Mouse (Mus musculus) cerebellum, adult 11 months (tissue): ENCODE results near the gene Crisp2.
"Not testable (repeated sequence)": the region's sequence is repeated elsewhere in the genome, so short reads cannot be mapped to it uniquely, and the experiment has no call there.

Experiments
- DNase-seq: peaks from one replicate; pipeline ENCODE4 v3.0.0; 2022

Crisp2 gene

DNA sequence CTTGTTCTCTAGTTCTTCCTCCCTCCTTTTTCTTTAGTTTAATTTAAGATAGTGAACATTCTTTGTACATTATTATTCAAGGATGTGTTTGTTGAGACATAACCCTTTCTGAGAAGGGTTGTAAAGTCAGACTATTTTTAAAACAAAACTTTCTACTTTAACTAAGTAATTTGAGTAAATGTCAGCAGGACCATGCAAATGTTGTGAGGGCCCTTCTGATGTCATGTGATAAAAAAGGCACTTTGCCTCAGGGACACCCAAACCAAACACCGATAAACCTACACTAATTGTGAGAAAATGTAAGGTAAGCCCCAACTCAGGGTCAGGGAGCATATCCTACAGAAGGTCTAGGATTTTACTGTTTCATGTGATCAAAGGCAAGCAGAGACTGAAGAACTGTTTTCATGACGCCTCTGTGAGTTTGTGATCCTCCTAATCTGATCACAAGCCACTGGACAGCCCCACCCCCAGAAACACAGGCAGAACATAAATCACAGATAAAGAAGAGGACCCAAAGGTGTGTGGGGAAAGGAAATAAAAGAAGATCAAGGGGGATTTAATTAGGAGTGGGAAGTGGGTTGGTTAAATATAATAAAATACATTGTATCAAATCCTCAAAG, at the start of gene Crisp2:
Crisp2 (minus strand) TSS at position 51 of the 620 bp plus-strand sequence.
- no peak for DNase-seq

DNA sequence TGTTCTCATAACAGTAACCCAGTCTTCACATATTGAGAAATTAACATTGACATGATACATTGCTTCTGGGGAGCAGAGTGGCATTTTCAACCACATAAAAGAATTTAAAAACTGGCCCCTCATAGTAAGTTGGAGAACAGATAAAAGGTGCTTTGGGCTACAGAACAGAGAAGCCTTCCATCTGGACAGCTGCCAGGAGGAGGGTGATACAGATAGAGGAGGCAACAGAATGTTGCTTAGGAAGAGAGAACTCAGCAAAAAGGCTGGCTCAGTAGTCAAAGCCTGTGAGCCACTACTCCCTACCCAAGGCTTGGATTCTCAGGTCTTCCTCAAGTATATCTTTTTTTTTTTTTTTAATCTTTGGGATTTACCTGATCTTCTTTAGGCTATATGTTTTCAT, 48.3 kb upstream of the Crisp2 start:
- no peak for DNase-seq

DNA sequence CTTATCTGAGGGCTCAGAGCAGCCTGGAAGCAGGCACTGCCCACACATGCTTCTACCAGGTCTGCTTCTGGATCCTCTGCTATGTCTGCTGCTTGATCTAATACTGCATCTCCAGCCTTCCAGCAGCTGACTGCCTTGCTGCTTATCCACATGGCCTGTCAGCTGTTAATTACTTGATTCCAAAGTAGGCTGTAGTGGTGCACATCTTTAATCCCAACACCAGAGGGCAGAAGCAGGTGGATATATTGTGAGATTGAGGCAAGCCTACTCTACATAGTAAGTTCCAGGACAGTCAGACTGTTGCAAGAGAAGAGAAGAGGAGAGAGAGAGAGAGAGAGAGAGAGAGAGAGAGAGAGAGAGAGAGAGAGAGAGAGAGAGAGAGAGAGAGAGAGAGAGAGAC, 30.5 kb upstream of the Crisp2 start:
- no peak for DNase-seq

DNA sequence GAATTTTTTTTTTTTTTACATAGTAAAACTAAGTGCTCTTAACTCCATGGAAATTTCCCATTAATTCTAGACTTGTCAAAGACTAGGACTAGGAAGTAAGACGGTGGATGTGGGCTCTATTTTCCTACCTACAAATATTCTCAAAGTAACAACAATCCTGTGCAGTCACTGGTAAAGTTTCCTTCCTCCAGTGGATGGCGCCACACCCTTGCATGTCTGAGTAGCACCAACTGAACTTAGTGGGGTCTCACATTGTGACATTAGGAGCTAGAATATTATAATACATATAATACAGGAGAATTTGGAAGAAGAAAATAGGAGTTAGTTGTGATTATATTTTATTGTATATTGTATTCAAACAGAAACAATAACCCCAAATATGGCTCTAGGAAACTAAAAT, 25.1 kb upstream of the Crisp2 start:
- DNase-seq: no peak

DNA sequence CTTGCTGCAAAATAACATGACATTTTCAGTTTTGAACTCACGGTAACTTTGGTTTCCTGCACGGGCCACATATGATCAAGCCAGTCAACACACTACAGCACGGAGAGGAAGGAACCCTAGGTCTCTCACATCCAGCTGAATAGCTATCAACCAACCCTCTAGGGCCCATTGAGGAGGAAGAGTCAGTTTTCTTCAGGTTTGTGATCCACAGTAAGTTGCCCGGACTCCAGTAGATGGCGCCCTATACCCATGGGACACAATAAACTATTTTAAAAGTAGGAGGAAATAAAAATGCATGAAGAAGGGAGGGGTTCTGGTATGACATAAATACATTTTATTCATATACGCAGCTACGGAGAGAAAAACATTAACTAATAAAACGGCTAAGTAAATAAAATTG, 17.7 kb upstream of the Crisp2 start:
- DNase-seq: no peak

DNA sequence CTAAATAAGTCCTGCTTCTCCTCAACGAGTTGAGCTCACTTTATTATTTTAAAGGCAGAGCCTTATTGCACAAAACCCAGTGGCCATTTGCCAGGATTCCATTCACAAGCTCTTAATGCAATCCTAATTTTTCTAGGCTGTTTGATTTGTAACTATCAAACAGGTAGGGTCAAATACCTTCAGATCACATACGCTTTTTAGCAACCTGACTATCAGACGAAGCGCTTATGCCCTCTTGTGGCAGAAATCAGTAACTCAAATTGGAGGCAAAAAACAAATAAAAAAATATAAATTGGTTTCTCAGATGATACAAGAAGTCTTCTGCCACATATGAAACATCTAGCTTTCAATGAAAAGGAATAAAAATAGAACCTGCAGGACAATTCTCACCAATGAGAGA, 17.0 kb upstream of the Crisp2 start:
- no peak for DNase-seq

DNA sequence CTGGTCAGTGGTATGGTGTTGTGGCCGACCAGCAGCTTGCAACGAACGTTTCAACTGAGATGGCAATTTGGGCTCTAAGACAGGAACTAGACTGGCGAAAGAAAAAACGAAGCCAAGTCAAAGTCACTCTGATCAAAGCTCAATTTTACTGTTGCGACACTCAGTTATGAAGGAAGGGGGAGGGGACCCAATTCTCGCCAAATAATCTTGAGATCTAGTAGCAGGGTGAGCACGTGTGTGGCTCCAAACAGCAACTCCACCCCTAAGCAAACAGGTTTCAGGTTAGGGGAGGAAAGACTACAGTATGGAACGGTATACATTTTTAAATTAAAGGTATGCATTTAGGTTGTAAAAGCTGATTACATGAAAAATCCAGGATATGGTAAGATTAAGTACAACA, 14.7 kb upstream of the Crisp2 start:
- no peak for DNase-seq

DNA sequence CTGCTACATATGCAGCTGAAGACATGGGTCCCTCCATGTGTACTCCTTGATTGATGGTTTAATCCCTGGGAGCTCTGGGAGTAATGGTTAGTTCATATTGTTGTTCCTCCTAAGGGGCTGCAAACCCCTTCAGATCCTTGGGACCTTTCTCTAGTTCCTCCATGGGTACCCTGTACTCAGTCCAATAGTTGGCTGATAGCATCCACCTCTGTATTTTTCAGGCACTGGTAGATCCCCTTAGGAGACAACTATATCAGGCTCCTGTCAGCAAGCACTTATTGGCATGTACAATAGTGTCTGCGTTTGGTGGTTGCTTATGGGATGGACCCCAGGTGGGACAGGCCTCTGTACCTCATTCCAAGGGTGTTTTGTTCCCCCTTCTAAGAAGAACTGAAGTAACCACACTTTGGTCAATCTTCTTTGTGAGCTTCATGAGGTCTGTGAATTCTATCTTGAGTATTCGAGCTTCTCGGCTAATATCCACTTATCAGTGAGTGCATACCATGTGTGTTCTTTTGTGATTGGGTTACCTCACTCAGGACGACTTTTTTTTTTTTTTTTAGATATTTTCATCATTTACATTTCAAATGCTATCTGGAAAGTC, 10.6 kb upstream of the Crisp2 start:
- no peak for DNase-seq

DNA sequence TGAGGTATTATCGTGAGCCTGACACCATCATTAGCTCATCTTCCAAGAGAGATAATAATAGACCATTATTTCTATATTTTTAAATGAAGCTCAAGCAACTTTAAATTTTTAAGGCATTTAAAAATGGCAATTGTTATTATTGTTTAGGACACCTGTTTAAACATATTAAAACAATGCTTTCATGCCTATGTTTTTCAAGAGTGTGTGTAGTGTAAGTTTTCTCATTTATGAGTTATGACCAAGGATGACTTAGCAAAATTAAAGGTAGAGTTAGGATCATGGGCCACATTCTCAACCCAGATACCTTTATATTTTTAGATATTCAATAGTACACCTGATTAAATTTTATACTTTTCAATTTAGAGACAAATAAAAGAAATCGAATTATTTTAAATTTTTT, 5.5 kb upstream of the Crisp2 start:
- no peak for DNase-seq

DNA sequence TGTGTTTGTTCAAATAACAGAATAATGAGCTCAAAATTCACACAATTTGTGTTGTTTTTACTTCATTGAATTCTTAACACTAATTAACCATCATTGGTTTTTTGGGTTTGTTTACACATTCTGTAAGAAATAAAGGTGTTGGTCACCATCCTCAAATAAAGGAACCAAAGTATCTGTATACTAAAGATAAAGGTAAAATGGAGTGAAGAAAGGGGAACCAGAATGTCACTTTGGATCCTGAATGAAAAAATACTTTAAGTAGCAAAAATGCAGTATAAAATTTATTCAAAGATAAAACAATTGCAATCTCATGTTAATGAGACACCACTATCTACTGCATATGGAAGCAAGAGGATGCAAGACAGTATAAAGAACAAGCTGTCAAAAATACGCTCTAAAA, 4.8 kb upstream of the Crisp2 start:
- no peak for DNase-seq

DNA sequence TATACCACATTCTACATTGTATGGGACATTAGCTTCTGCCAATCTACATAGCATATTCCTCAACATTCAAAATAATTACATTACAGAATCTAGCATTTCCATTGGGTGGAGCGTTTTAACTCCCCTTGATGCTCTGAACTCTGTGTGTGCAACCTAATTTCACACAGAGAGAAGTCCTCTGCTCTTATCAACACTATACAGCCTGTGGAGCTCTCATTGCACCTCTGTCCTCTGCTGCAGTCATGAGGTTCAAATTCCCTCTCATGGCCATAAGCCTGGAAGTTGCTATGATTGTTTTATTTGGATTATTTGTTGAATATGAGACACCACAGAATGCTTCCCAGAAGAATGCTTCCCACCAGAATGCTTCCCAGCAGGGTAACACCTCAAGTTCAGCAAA, 4.1 kb upstream of the Crisp2 start, which contains the start of gene Rhag:
Rhag (plus strand) TSS at position 193 of the 400 bp plus-strand sequence.
- no peak for DNase-seq

DNA sequence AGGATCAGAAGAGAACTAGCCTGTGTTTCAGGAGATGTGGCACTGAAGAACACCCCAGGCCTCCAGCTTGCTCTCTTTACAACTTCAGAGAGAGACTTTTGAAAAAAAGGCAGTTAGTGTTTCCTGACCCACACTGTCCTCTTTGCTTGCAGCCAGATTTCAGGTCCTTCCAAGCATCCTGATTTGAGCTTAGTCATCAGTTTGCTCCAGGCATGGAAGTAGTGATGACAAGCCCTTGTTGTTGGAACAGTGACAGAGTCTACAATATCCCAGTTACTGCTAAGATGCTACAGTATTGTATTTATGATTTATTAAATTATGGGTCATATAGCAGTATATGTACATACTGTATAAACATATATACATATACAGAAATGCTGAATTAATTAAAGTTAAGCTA, 1.3 kb upstream of the Crisp2 start:
- no peak for DNase-seq

DNA sequence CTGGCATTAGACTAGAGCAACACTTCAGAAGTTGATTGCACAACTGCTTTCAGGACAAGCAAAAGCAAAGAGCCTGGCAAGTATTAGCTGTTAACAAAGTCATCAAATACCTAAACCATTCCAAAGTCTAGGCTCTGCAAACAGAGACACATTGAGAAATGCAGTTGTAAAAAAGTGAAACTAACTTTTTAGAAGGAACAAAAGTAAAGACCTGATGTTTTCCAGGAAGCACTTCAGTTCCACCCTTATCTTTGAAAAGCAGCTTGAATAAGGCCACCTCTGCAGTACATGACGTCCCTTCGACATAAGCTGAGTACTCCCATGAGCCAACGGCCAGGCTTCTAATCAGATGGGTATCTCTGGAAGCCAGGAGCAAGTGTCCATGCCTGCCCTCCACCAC, 253 bp downstream of the Crisp2 start:
- DNase-seq: no peak

DNA sequence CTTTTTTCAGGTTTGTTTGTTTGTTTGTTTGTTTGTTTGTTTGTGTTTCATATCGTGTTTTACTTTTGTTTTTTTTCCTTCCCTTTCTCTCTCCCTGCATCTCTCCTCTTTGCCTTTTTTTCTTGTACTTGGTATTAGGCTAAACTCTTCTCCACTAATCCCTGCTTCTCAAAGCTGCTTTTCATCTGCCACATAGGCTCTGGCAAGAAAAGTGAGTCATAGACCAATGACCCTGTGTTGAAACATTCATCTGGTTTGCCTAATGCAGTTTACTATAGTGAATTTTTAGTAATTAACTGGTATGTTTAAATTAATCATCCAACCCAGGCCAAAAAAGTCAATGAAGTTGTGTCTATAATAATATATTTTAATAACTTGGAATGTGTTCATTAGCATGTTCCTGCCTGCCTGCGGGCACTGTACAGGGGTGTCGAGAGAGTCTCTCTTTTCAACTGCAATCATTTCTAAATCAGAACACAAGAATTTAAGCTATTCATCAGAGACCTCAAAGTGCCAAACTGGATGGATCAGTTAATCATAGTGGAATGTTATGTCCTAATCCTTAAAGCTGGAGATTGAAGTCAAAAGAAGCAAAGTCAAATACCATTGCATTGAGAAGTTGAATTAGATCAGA, 4.0 kb downstream of the Crisp2 start:
- DNase-seq: no peak

DNA sequence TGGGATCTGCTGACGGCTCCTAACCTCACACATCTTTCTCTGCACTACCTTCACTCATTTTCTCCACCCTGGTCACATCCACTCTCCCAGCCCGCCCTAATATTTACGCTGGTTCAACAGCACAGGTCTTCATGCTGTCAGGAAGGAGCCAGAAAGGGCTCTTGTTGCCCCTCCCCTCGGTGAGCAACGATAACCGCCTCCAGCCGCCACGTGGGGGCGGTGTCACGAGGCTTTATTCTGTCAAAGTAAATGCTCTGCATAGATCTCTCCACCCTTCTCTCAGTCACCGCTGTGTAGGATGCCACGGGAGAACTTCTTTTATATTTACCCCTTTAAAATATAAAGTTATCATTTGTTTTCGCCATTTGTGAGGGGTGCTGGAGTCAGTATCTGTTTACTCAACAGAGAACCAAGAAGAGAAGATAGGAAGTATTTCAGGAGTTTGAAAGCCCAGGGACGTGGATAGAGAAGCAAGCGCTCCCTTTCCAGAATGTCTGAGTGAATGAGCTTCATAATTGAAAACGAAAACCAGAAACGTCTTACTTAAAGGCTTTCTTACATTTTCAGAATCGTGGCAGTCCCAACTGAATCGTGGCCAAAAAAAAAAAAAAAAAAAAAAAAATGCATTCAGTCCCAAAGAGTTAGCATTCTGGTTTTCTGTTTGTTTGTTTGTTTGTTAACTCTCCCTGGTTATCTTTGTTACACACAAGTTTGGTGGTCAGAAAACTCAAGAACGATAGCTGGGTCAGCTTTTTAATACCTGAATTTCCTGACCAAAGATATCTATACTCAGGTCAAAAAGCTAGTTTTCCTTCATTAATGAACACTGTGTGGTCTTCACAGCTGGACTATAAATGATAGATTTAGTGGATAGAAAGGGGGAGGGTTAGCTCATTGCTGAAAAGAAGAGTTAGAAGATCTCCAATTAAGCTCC, 12.6 kb downstream of the Crisp2 start:
- DNase-seq: no peak

DNA sequence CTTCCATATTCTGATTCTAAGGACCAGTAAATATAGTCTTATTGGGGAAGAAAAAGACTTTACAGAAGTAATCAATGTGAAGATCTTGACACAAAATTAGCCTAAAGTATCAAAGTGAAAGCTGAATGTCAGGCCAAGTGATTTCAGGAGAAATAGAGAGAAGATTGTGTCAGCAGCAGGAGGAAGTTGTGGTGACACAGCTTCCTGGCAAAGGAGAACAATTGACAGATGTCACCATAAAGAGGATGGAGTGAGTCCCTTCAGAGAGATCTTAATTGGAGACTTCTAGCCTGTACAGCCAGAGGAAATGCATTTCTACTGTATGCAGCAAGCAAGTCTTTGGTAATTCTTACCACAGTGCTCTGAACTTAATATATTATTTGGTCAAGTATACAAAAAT, 16.9 kb downstream of the Crisp2 start:
- no peak for DNase-seq

DNA sequence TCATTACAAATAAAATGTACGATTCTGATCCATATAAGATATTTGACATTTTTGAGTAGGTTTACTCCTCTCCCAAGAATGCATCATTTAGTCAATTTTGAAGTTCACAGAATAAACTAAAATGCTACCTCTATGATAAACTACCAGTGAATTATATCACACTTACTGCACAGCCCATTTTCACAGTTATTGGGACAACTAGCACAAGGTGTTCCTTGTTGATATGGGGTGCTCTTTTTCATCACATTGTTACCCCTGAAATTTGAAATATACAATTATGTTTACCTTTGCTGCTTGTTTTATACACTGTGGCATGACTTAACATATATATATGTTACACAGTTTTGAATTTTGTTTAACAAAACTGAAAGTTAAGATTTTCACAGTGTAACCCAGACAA, 39.7 kb downstream of the Crisp2 start:
- DNase-seq: no peak

DNA sequence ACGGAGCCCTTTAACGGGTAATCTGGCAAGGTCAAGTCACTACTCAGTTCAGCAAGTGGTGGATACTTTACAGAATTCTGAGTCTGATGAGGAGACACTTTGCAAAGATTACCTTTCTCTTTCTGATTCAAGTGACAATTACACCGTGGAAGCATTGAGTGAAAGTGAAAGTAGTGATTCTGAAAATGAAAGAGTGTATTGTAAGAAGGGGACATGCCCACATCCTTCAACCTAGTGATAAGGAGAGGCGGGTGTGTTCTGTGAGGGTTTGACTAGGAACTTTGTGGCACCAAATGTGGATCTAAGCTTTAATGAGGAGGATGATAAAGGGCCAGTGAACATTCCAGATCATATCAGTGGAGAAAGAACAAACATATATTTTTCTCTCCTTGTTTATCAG, 43.1 kb downstream of the Crisp2 start:
- DNase-seq: no peak

DNA sequence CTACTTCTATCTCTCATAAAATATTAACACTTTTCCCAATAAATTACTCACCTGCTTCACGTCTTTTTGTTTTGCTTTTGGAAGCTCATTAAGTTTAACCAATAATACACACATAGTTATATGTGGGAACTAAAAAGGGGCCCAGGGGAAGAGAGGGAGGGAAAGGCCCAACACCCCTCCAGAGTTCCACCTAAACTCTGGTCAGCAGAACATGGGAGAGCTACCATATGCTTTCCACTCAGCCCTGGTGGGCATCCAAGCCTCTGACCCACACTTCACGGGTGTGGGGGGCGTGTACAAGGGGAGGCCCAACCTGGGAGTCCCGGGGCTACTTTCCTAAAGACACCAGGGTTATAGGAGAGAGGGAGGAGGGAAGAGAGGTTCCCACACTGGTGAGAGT, 75.1 kb downstream of the Crisp2 start:
- DNase-seq: no peak

DNA sequence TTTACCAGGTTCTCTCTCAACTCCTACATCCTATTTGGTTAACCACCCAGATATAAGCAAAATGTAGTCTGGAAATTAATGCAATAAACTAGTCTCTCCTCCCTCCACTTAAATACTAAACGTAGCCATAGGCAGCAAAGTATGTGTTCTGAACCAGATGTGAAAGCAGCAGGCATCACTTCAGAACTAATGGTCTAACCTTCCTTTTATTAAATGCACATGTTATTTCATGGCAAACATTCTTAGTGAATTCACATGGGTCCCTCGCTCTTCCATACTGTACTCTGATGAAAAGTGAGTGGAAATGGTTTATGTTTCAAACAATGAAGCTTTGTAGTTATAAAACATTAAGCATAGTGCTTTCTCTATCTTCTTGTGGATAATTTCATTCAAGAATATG, 75.5 kb downstream of the Crisp2 start:
- no peak for DNase-seq

DNA sequence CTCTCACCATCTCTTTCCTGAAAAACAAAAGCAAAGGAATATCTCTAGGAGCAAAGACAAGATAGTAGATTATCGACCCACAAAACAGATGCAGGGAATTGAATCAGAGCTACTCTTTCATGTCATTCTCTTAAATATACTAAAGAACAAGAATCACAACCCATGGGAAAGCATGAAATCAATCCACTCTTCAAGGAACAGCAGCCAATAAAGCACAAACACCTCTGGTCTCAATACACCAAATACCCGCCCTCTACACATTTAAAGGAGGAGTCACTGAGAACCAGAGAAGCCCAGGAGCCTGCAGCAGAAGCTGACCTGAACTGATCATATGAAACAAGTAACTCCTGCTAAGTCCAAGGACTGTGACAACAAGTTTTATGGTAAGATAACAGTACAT, 80.0 kb downstream of the Crisp2 start, which contains the start of gene Esp1:
Esp1 (plus strand) TSS at position 301 of the 400 bp plus-strand sequence.
- no peak for DNase-seq

DNA sequence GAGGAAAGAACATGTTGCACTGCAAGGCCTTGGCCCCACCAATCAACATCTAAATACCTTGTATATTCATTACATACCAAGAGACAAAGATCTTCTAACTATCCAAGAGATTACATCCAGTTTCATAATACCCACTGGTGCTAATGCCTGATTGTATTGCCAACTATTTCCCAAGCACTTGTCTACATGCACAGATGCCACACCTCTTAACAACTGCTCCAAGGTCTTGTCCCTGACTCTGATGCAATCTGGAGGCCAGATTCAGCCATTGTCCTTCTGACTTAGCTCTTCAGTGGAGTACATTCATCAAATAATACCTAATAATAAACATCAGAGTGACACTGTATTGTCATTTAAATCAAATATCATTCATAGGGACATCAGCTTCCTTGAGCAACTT, 89.7 kb downstream of the Crisp2 start:
- not testable (repeated sequence) for DNase-seq

DNA sequence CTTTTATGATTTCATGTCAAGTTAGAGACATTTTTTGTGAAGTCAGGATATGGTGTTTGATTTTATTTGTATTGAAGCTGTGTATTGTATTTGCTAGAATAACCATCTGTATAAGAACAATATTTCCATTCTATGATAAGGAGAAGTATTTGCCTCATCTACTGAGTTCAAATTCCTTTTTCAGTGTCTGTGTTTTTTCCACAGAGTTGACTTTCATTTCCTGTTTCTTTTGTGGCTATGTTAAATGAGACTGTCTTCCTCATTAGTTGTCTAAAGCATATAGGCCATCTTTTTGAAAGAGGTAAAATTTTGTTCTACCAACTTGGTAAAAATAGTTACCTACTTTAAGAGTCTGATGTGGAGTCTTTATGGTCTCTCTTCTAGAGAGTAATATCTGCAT, 90.5 kb downstream of the Crisp2 start:
- DNase-seq: no peak
